Mouse (Mus musculus): ENCODE results near the gene Pik3ap1. TPM values are rescaled to one million over a fixed set of nuclear protein-coding genes. Genes with fewer than 3 reads are reported as not detected.

Gene Pik3ap1
- total RNA-seq, 2 experiments from 2014 or later = 2.0 to 3.2 TPM

GRCm38 (mm10) chr19:41372322-41372721 is 12.6 kb downstream of the Pik3ap1 start:
- intact Hi-C loops (cut with DNase I) = no loop called here
- no peak for DNase-seq (ENCODE audit: extremely low spot score in 1 of 2, low spot score in 2 of 2)

GRCm38 (mm10) chr19:41371373-41371772 is 13.5 kb downstream of the Pik3ap1 start:
- DNase-seq (ENCODE audit: extremely low spot score in 1 of 2, low spot score in 2 of 2) = no peak
- intact Hi-C loops (cut with DNase I) = no loop called here

- intact Hi-C loops (cut with DNase I) = no loop called here
These were observed 15.1 kb downstream of the Pik3ap1 start for GRCm38 (mm10) chr19:41369557-41370460.

GRCm38 (mm10) chr19:41366854-41367517 is 17.9 kb downstream of the Pik3ap1 start:
- no peak for DNase-seq (ENCODE audit: extremely low spot score in 1 of 2, low spot score in 2 of 2)
- intact Hi-C loops (cut with DNase I) = no loop called here

More at GRCm38 (mm10) chr19:41369557-41370460, 15.1 kb downstream of the Pik3ap1 start:
- DNase-seq (ENCODE audit: extremely low spot score in 1 of 2, low spot score in 2 of 2) = no peak

- intact Hi-C loops (cut with DNase I) = no loop called here
These were observed 18.6 kb downstream of the Pik3ap1 start for GRCm38 (mm10) chr19:41366192-41366853.

GRCm38 (mm10) chr19:41365570-41365969 is 19.3 kb downstream of the Pik3ap1 start:
- DNase-seq (ENCODE audit: extremely low spot score in 1 of 2, low spot score in 2 of 2) = no peak
- intact Hi-C loops (cut with DNase I) = no loop called here

More at GRCm38 (mm10) chr19:41366192-41366853, 18.6 kb downstream of the Pik3ap1 start:
- DNase-seq (ENCODE audit: extremely low spot score in 1 of 2, low spot score in 2 of 2) = no peak

GRCm38 (mm10) chr19:41364509-41364908 is 20.4 kb downstream of the Pik3ap1 start:
- intact Hi-C loops (cut with DNase I) = loop anchor here (5.0 kb wide), 1 partner anchor 33 kb away; no protein-coding TSS in a partner anchor
- no peak for DNase-seq (ENCODE audit: extremely low spot score in 1 of 2, low spot score in 2 of 2)

- intact Hi-C loops (cut with DNase I) = loop anchor here (5.0 kb wide), 1 partner anchor 34 kb away; no protein-coding TSS in a partner anchor
- DNase-seq (ENCODE audit: extremely low spot score in 1 of 2, low spot score in 2 of 2) = no peak
These were observed 21.9 kb downstream of the Pik3ap1 start for GRCm38 (mm10) chr19:41362963-41363362.

GRCm38 (mm10) chr19:41360459-41360858 is 24.4 kb downstream of the Pik3ap1 start:
- intact Hi-C loops (cut with DNase I) = loop anchor here (5.0 kb wide), 1 partner anchor 37 kb away; no protein-coding TSS in a partner anchor
- DNase-seq (ENCODE audit: extremely low spot score in 1 of 2, low spot score in 2 of 2) = no peak

GRCm38 (mm10) chr19:41354287-41354951 is 30.5 kb downstream of the Pik3ap1 start:
- intact Hi-C loops (cut with DNase I) = no loop called here

GRCm38 (mm10) chr19:41349624-41350023 is 35.3 kb downstream of the Pik3ap1 start:
- DNase-seq (ENCODE audit: extremely low spot score in 1 of 2, low spot score in 2 of 2) = no peak
- intact Hi-C loops (cut with DNase I) = no loop called here

More at GRCm38 (mm10) chr19:41354287-41354951, 30.5 kb downstream of the Pik3ap1 start:
- DNase-seq (ENCODE audit: extremely low spot score in 1 of 2, low spot score in 2 of 2) = no peak

- DNase-seq (ENCODE audit: extremely low spot score in 1 of 2, low spot score in 2 of 2) = no peak
- intact Hi-C loops (cut with DNase I) = no loop called here
These were observed 36.7 kb downstream of the Pik3ap1 start for GRCm38 (mm10) chr19:41348161-41348560.

- intact Hi-C loops (cut with DNase I) = no loop called here
- DNase-seq (ENCODE audit: extremely low spot score in 1 of 2, low spot score in 2 of 2) = no peak
These were observed 37.6 kb downstream of the Pik3ap1 start for GRCm38 (mm10) chr19:41347326-41347725.

- DNase-seq (ENCODE audit: extremely low spot score in 1 of 2, low spot score in 2 of 2) = no peak
- intact Hi-C loops (cut with DNase I) = no loop called here
These were observed 38.6 kb downstream of the Pik3ap1 start for GRCm38 (mm10) chr19:41346099-41346850.

- peak in 1 of 2 experiments; percentile 40 for DNase-seq (ENCODE audit: extremely low spot score in 1 of 2, low spot score in 2 of 2)
These were observed 39.7 kb downstream of the Pik3ap1 start for GRCm38 (mm10) chr19:41345028-41345741.

GRCm38 (mm10) chr19:41344666-41345027 is 40.3 kb downstream of the Pik3ap1 start:
- intact Hi-C loops (cut with DNase I) = no loop called here
- DNase-seq (ENCODE audit: extremely low spot score in 1 of 2, low spot score in 2 of 2) = no peak

More at GRCm38 (mm10) chr19:41345028-41345741, 39.7 kb downstream of the Pik3ap1 start:
- intact Hi-C loops (cut with DNase I) = no loop called here

- DNase-seq (ENCODE audit: extremely low spot score in 1 of 2, low spot score in 2 of 2) = no peak
- intact Hi-C loops (cut with DNase I) = no loop called here
These were observed 42.3 kb downstream of the Pik3ap1 start for GRCm38 (mm10) chr19:41342592-41343090.

All from left cerebral cortex, postnatal 10 days (tissue).